Mouse (Mus musculus) hindbrain, embryonic 11.5 days (tissue): ENCODE results near the gene Tmem9b. TPM values are rescaled to one million over a fixed set of nuclear protein-coding genes. Genes with fewer than 3 reads are reported as not detected.
A peak's percentile ranks its signal among the peaks of the same experiment; 100 is the strongest.

Experiments
- ATAC-seq: fragments of 200-750 bp; cut with Nextera tagmentation; 2 replicates; pipeline ENCODE4 v1.8.0; 2017; ENCODE audit warnings: mild to moderate bottlenecking, moderate TSS enrichment, moderate library complexity; ENCODE audit not compliant: low FRiP score
- DNase-seq: peaks from one replicate; pipeline ENCODE4 v3.0.0-alpha.2; 2015; ENCODE audit warnings: low spot score
- H3K27ac ChIP-seq: fragments of 300-500 bp; sonication (generic); 2 replicates; pipeline ENCODE4 v1.5.1; 2014; ENCODE audit warnings: mild to moderate bottlenecking, low read depth, low read length
- H3K27me3 ChIP-seq: fragments of 300-500 bp; sonication (generic); 2 replicates; pipeline ENCODE4 v1.6.1; 2014; ENCODE audit warnings: mild to moderate bottlenecking, low read length, moderate library complexity, mixed read lengths; ENCODE audit not compliant: control insufficient read depth, insufficient read depth
- H3K36me3 ChIP-seq: fragments of 300-500 bp; sonication (generic); 2 replicates; pipeline ENCODE4 v1.6.1; 2014; ENCODE audit warnings: mild to moderate bottlenecking, low read length, moderate library complexity, mixed read lengths; ENCODE audit not compliant: control insufficient read depth, insufficient read depth
- H3K4me1 ChIP-seq: fragments of 300-500 bp; sonication (generic); replicated peaks from 2 replicates; pipeline ENCODE4 v1.6.1; 2014; ENCODE audit warnings: low read length, mixed read lengths; ENCODE audit not compliant: control insufficient read depth, insufficient read depth
- H3K4me2 ChIP-seq: fragments of 300-500 bp; sonication (generic); replicated peaks from 2 replicates; pipeline ENCODE4 v1.6.1; 2014; ENCODE audit warnings: mild to moderate bottlenecking, low read depth, low read length
- H3K4me3 ChIP-seq: fragments of 300-500 bp; sonication (generic); 2 replicates; pipeline ENCODE4 v1.5.1; 2014; ENCODE audit warnings: low read depth, low read length
- H3K9ac ChIP-seq: fragments of 300-500 bp; sonication (generic); 2 replicates; pipeline ENCODE4 v1.6.1; 2014; ENCODE audit warnings: low read depth, low read length
- H3K9me3 ChIP-seq: fragments of 300-500 bp; sonication (generic); 2 replicates; pipeline ENCODE4 v1.6.1; 2016; ENCODE audit warnings: low read length; ENCODE audit not compliant: control insufficient read depth
- WGBS: fragments of 180-500 bp; shearing (Covaris S2); extraction: QIAGEN DNeasy Blood & Tissue Kit; methylation state at CpG from one replicate; pipeline ENCODE4 v1.1.7; 2014; 5-methylcytosine and 5-hydroxymethylcytosine counted together
- polyA plus RNA-seq: library from polyadenylated mRNA; unstranded; fragments of >200 nt; fragmentation: Nextera tagmentation; extraction: Ambion mirVana; gene quantifications from 2 replicates; pipeline ENCODE4 v1.2.1, GENCODE M21; 2014

The Tmem9b gene
- polyA plus RNA-seq, 1 experiment from 2014 or later, result 63.2 TPM

DNA sequence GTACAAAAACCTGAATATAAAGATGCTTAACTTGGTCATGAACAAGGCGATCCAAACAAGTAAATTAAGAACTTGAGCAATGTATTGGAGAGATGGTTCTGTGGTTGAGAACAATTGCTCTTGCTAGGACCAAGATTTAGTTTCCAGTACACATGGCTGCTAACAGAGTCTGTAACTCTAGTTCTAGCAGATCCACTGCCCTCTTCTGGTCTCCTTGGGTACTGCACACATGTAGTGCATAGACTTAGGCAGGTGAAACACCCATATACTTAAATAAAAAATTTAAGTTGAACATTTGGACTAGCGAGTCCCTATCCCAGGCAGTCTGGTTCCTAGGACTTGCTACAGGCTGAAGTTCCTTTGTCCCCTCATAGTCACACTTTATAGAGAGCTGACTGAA is 30.1 kb downstream of the Tmem9b start:
- no peak overlapping the region for H3K4me2 ChIP-seq
- WGBS, result 92% methylated on average over 2 of the region's 2 CpGs
- no peaks in the 10 kb centered on the region for H3K4me1 ChIP-seq
- no peak overlapping the region for H3K27ac ChIP-seq
- DNase-seq (peak; percentile 22), ATAC-seq (no peak)
- H3K9ac ChIP-seq, result no peak overlapping the region
- H3K4me3 ChIP-seq, result no peak overlapping the region
- no peaks in the 10 kb centered on the region for H3K36me3 ChIP-seq
- no peaks in the 10 kb centered on the region for H3K9me3 ChIP-seq
- H3K27me3 ChIP-seq, result no peaks in the 10 kb centered on the region

DNA sequence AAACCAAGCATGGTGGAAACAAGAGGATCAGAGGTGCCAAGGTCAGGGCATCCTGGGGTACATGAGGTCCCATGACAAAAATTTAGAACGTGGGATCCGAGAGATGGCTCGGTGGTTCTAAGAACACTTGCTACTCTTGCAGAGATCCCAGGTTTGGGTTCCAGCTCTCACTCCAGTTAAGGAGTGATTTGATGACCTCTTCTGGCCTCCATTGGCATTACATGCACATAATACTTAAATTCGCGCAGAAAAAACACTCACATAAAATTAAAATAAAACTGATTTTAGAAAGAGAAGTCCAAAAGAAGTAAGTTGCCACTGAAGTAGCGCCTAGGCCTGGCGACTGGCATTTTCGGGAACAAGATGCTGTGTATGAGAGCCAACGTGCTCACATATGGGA is 33.4 kb downstream of the Tmem9b start:
- no peaks in the 10 kb centered on the region for H3K27me3 ChIP-seq
- H3K4me1 ChIP-seq, result no peaks in the 10 kb centered on the region
- H3K4me3 ChIP-seq, result no peak overlapping the region
- H3K9ac ChIP-seq, result no peak overlapping the region
- ATAC-seq, result no peak
- H3K9me3 ChIP-seq, result no peaks in the 10 kb centered on the region
- no peak overlapping the region for H3K27ac ChIP-seq
- WGBS, result 67% methylated on average over 9 of the region's 9 CpGs
- no peak overlapping the region for H3K4me2 ChIP-seq
- DNase-seq, result peak; percentile 49
- no peaks in the 10 kb centered on the region for H3K36me3 ChIP-seq

DNA sequence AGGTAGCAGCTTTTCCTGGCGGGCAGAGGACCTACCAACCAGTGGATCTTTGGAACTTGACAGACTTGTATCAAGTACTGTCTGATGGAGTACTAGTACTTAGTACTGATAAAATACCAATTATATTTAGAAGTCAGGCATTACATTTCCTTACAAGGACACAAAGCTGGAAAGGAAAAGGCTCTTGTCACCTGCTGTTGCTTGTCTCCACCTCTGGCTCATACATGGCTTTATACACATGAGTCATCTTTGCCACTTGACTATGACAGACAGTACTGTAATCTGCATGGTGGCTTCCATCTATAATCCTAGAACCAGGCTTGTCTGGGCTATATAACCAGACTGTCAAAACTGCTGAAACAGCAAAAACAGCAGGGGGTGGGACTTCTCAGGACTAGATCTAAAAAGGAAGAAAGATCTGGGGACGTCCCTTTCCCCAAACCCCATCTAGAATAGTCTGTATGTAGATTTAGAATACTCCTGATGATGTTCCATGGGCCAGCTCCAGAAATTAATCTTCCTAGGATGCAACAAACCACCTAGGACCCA is 39.2 kb downstream of the Tmem9b start:
- WGBS, result 90% methylated on average over 2 of the region's 2 CpGs
- no peak for ATAC-seq
- no peak overlapping the region for H3K9ac ChIP-seq

DNA sequence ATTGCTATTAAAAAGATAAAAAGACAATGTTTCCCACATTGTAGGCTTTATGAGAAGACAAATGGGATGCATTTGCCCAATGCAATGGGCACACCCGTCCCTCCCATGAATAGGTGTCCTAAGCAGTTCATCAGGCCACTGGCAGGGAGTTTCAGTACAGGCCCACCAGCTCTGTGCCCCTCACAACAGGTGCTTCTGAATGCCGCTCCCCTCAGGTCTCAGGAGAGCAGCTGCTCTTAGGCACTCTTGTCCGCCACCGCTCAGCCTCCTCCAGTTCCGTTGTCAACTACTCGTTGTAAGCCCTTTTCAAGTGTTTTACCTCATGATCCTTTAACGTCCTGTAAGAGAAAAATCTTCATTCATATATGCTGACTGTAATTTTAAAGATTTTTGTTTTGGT is 40.5 kb downstream of the Tmem9b start:
- ATAC-seq (no peak), DNase-seq (no peak)
- Histone ChIP-seq H3K27ac (no peak overlapping the region), H3K36me3 (peaks cover 3% of the 10 kb centered on the region; the same call in 1 of the 2 replicates), H3K4me3 (no peak overlapping the region), H3K27me3 (no peaks in the 10 kb centered on the region), H3K9me3 (no peaks in the 10 kb centered on the region), H3K4me2 (no peak overlapping the region), H3K4me1 (no peaks in the 10 kb centered on the region), H3K9ac (no peak overlapping the region)
- 92% methylated on average over 7 of the region's 7 CpGs for WGBS

More for the DNA sequence above, 39.2 kb downstream of the Tmem9b start:
- DNase-seq, result no peak
- H3K27me3 ChIP-seq, result no peaks in the 10 kb centered on the region
- H3K4me2 ChIP-seq, result no peak overlapping the region
- H3K27ac ChIP-seq, result no peak overlapping the region
- H3K4me3 ChIP-seq, result no peak overlapping the region
- H3K4me1 ChIP-seq, result no peaks in the 10 kb centered on the region
- peaks cover 3% of the 10 kb centered on the region; the same call in 1 of the 2 replicates for H3K36me3 ChIP-seq
- no peaks in the 10 kb centered on the region for H3K9me3 ChIP-seq

DNA sequence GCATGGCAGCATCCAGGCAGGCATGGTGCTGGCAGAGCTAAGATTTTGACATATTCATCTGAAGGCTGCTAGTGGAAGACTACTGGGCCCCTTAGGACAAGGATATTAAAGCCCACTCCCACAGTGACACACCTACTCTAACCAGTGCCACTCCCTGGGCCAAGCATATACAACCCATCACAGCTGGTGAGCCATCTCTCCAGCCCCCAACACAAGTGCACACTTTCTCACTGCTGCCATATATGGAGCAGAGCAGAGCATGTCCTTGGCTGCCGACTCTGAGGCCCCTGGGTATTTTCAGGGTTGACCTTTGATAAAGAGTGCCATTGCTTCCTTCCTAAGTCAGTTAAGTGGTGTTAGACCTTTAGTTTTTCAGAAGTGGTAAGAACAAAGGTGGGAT is 42.6 kb downstream of the Tmem9b start:
- no peak overlapping the region for H3K27ac ChIP-seq
- peaks cover 3% of the 10 kb centered on the region; the same call in 1 of the 2 replicates for H3K36me3 ChIP-seq
- no peaks in the 10 kb centered on the region for H3K27me3 ChIP-seq
- WGBS, result 80% methylated on average over 1 of the region's 1 CpGs
- H3K9ac ChIP-seq, result no peak overlapping the region
- no peaks in the 10 kb centered on the region for H3K4me1 ChIP-seq
- H3K4me2 ChIP-seq, result no peak overlapping the region
- no peaks in the 10 kb centered on the region for H3K9me3 ChIP-seq
- DNase-seq (no peak), ATAC-seq (no peak)
- no peak overlapping the region for H3K4me3 ChIP-seq

DNA sequence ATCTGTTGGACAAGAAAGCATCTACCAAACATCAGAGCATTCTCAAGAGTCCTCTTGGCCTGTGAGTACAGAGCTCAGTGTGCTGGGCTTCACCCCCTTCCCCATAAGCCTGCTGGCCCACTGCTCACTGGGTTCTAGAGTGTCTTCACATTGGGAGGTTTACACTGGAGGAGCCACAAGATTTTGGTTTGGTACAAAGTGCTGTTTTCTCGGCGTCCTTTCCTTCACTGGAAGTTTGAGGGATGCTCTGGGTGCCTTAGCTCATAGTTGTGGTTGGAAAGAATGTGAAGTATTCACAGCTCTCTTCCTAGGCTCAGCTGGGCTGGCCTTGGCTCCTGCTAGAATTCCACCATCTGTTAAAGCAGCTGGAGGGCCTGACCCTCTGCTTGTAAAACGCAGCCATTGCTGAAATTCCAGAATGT is 43.7 kb downstream of the Tmem9b start:
- 64% methylated on average over 3 of the region's 3 CpGs for WGBS
- H3K9me3 ChIP-seq, result no peaks in the 10 kb centered on the region
- no peak for ATAC-seq
- no peak overlapping the region for H3K27ac ChIP-seq
- peaks cover 3% of the 10 kb centered on the region; the same call in 1 of the 2 replicates for H3K36me3 ChIP-seq
- no peak overlapping the region for H3K4me2 ChIP-seq
- DNase-seq, result no peak
- H3K4me3 ChIP-seq, result no peak overlapping the region
- no peaks in the 10 kb centered on the region for H3K27me3 ChIP-seq
- no peak overlapping the region for H3K9ac ChIP-seq
- H3K4me1 ChIP-seq, result no peaks in the 10 kb centered on the region

DNA sequence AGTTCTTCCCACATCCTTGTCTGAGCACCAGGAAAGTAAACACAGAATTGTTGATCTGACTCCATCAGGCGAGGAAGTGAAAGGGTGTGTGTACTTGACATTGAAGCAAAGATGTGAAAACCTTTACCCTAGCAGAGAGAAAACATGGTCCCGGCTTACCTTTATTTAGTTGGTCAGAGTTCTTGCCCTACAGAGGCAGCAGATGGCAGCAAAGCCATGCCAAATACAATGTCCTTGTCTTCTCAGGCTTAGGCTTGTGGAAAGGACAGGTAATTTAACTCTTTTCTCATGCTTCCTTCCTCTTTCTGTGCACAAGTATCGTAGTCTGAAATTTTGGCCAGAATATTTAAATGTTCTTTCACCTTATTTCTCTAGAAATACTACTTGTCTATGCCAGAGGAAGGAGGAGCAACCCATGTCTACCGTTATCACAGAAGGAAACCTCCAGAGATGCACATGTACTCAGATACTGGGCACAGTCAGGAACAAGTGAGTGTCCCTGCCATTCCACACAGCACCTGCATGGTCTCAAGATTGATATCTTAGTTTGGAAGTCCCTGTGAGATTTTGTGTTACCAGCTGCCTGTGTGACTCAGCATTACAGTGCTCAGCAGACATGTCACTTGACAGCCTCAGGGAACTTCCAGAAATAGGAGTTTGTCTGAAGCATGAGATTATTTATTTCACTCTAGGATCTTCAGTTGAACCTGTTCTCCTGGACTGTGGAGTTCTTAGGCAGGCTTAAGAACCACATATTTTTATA is 45.5 kb downstream of the Tmem9b start:
- Histone ChIP-seq H3K36me3 (peaks cover 2% of the 10 kb centered on the region; the same call in 1 of the 2 replicates), H3K4me1 (no peaks in the 10 kb centered on the region), H3K9me3 (no peaks in the 10 kb centered on the region), H3K27me3 (no peaks in the 10 kb centered on the region), H3K4me3 (no peak overlapping the region), H3K4me2 (no peak overlapping the region), H3K9ac (no peak overlapping the region), H3K27ac (no peak overlapping the region)
- WGBS, result 59% methylated on average over 4 of the region's 4 CpGs
- DNase-seq (peak; percentile 51), ATAC-seq (no peak)

DNA sequence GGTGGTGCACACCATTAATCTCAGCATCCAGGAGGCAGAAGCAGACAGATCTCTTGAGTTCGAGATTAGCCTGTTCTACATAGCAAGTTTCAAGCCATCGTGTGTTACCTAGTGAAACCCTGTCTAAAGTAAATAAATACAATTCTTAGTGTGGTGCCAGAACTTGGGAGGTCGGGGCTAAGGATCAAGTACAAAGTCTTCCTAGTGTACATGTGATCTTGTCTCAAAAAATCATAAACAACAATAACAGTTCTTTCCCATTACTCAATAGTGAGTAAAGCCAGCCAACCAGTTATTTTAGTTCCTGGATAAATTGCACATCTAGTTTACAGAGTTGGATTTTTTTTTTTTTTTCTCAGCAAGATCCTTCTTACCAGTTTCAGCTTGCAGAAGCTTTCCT is 48.2 kb downstream of the Tmem9b start:
- Histone ChIP-seq H3K9ac (no peak overlapping the region; the same call in 1 of the 2 replicates), H3K27me3 (no peaks in the 10 kb centered on the region), H3K27ac (no peak overlapping the region), H3K4me2 (peak overlapping the region; percentile 50), H3K4me3 (peak overlapping the region; percentile 56), H3K36me3 (no peaks in the 10 kb centered on the region), H3K4me1 (no peaks in the 10 kb centered on the region), H3K9me3 (no peaks in the 10 kb centered on the region)
- ATAC-seq (no peak), DNase-seq (no peak)
- WGBS, result 66% methylated on average over 3 of the region's 3 CpGs

DNA sequence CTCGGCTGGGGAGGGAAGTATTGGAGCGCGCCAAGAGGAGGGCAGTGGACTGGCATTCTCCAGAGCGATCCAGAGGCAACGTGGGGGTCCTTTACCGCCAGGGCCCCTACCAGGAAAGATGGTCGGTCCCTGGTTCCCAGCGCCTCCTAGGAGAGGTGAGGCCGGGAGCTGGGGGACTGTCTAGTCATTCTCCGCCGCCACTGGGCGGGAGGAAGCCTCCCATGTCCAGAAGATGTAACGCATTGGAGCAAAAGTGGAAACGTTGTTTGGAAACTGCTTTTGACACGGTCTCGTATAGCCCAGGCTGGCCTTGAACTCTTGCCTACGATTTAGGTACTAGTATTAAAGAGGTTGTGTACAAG is 48.7 kb downstream of the Tmem9b start:
- no peaks in the 10 kb centered on the region for H3K36me3 ChIP-seq
- H3K4me2 ChIP-seq, result peak overlapping the region; percentile 50
- peak overlapping the region; percentile 56 for H3K4me3 ChIP-seq
- no peaks in the 10 kb centered on the region for H3K9me3 ChIP-seq
- DNase-seq (no peak), ATAC-seq (no peak)
- 1% methylated on average over 17 of the region's 17 CpGs for WGBS
- H3K4me1 ChIP-seq, result no peaks in the 10 kb centered on the region
- peak overlapping the region; percentile 64 for H3K9ac ChIP-seq
- no peaks in the 10 kb centered on the region for H3K27me3 ChIP-seq
- 0 out of 2 replicates have a peak overlapping the region, but pooled peaks have one; percentile 17 for H3K27ac ChIP-seq
